9 mouse cellular contexts compared by ENCODE assay signal in genomic region chr11:105420671-105421450, GRCm38 (mm10). TPM values are rescaled to one million over a fixed set of nuclear protein-coding genes. Genes with fewer than 3 reads are reported as not detected.
DNase-seq lines count a peak whose midpoint lies in the region; ATAC-seq and TF ChIP-seq lines count a peak whose summit lies in the region.
"Had no signal": no experiment of that assay in that cellular context is flagged by ENCODE, and none has a peak within 500 bp of the region (broad histone marks: within the 10 kb centered on the region; RNA-seq: fewer than 3 reads in every experiment).

No protein-coding gene starts in this region.

- WGBS in heart, embryonic 11.5 days (ENCODE audit: insufficient replicate concordance), result 36% methylated on average over 7 of the region's 7 CpGs
- WGBS in heart, adult 2 months, result 26% methylated on average over 7 of the region's 7 CpGs
- WGBS in macrophage (ENCODE audit: missing documents), result 7% methylated on average over 7 of the region's 7 CpGs
- 72% methylated on average over 7 of the region's 7 CpGs for WGBS in forebrain, embryonic 14.5 days

- no peak overlapping the region for H3K9ac ChIP-seq in heart, embryonic 11.5 days (ENCODE audit: low read depth, low read length)
- no peak overlapping the region for H3K9ac ChIP-seq in heart, adult 2 months (ENCODE audit: low read depth, low read length)
- H3K9ac ChIP-seq in forebrain, embryonic 14.5 days (ENCODE audit: low read length), result no peak overlapping the region

- peak; percentile 96 for DNase-seq in heart, adult 11 months
- peak; percentile 29 to 31 for DNase-seq in heart, adult 2 months
- peak; percentile 63 to 85 for DNase-seq in layer of hippocampus, adult 2 months (ENCODE audit: low spot score in 2 of 2)
- no peak for DNase-seq in spleen, postnatal 4 days (ENCODE audit: low spot score in 2 of 2)
- no peak for DNase-seq in forebrain, embryonic 14.5 days (ENCODE audit: low spot score)
- DNase-seq in spleen, adult 12 weeks (ENCODE audit: low spot score), result no peak

- intact Hi-C loops in heart, adult 2 months (cut with DNase I), result loop anchor here (5.0 kb wide), 1 partner anchor 49 kb away; no protein-coding TSS in a partner anchor

- peaks cover 5% of the 10 kb centered on the region; the same call in 1 of the 2 replicates for H3K4me1 ChIP-seq in heart, embryonic 11.5 days (ENCODE audit: control insufficient read depth, insufficient read depth, low read length)
- H3K4me1 ChIP-seq in heart, adult 2 months (ENCODE audit: control insufficient read depth, insufficient read depth, low read length), result peaks cover 3% of the 10 kb centered on the region; the same call in 1 of the 2 replicates
- no peaks in the 10 kb centered on the region for H3K4me1 ChIP-seq in forebrain, embryonic 14.5 days (ENCODE audit: control insufficient read depth, insufficient read depth, low read length)

- H3K27me3 ChIP-seq in heart, embryonic 11.5 days (ENCODE audit: control insufficient read depth, insufficient read depth, low read length), result no peaks in the 10 kb centered on the region
- H3K27me3 ChIP-seq in heart, adult 2 months (ENCODE audit: control insufficient read depth, insufficient read depth, low read length), result no peaks in the 10 kb centered on the region
- H3K27me3 ChIP-seq in forebrain, embryonic 14.5 days (replicated peaks; ENCODE audit: control insufficient read depth, insufficient read depth, low read length), result no peaks in the 10 kb centered on the region

- no peak overlapping the region for H3K4me2 ChIP-seq in heart, embryonic 11.5 days
- H3K4me2 ChIP-seq in forebrain, embryonic 14.5 days (ENCODE audit: low read length), result no peak overlapping the region

- TF ChIP-seq CTCF in heart, adult 2 months (IDR thresholded peaks at IDR 0.05), result no peak
- no peak for TF ChIP-seq CTCF in layer of hippocampus, adult 2 months (conservative IDR thresholded peaks at IDR 0.05)

- no peak for TF ChIP-seq POLR2A in heart, adult 2 months (IDR thresholded peaks at IDR 0.05; ENCODE audit: insufficient read depth, low read depth, low read length)

- no peaks in the 10 kb centered on the region for H3K79me2 ChIP-seq in heart, adult 2 months (replicated peaks; ENCODE audit: control insufficient read depth, insufficient read depth, low read length)
- H3K79me2 ChIP-seq in macrophage (ENCODE audit: inconsistent target), result no peaks in the 10 kb centered on the region

- H3K4me3 ChIP-seq in heart, embryonic 11.5 days (ENCODE audit: low read depth, low read length), result no peak overlapping the region
- no peak overlapping the region for H3K4me3 ChIP-seq in heart, adult 2 months
- H3K4me3 ChIP-seq in layer of hippocampus, adult 2 months, result no peak overlapping the region
- H3K4me3 ChIP-seq in macrophage (ENCODE audit: inconsistent target), result peak overlapping the region; percentile 1; the same call in 1 of the 2 replicates
- no peak overlapping the region for H3K4me3 ChIP-seq in forebrain, embryonic 14.5 days (ENCODE audit: low read depth, low read length)
- H3K4me3 ChIP-seq: limb, embryonic 10.5 days had no signal

- no peak for TF ChIP-seq EP300 in heart, adult 2 months (IDR thresholded peaks at IDR 0.05; ENCODE audit: insufficient read depth, low read depth, low read length)

- H3K36me3 ChIP-seq in heart, embryonic 11.5 days (ENCODE audit: control insufficient read depth, insufficient read depth, low read length), result no peaks in the 10 kb centered on the region
- H3K36me3 ChIP-seq in heart, adult 2 months (ENCODE audit: control insufficient read depth, insufficient read depth, low read length), result no peaks in the 10 kb centered on the region
- no peaks in the 10 kb centered on the region for H3K36me3 ChIP-seq in macrophage (ENCODE audit: inconsistent target)
- no peaks in the 10 kb centered on the region for H3K36me3 ChIP-seq in forebrain, embryonic 14.5 days (ENCODE audit: control insufficient read depth, insufficient read depth, low read length)
- H3K36me3 ChIP-seq: limb, embryonic 10.5 days had no signal

- H3K27ac ChIP-seq in heart, embryonic 11.5 days (ENCODE audit: low read depth, low read length), result no peak overlapping the region
- no peak overlapping the region for H3K27ac ChIP-seq in heart, adult 2 months
- H3K27ac ChIP-seq in layer of hippocampus, adult 2 months, result peak overlapping the region; percentile 52; the same call in 1 of the 2 replicates
- H3K27ac ChIP-seq in macrophage, result peak overlapping the region; percentile 76
- no peak overlapping the region for H3K27ac ChIP-seq in forebrain, embryonic 14.5 days (ENCODE audit: low read depth, low read length)
- H3K27ac ChIP-seq: limb, embryonic 10.5 days had no signal

- ATAC-seq in heart, embryonic 11.5 days (replicated peaks; ENCODE audit: insufficient number of reproducible peaks, low FRiP score, low TSS enrichment), result no peak
- no peak for ATAC-seq in forebrain, embryonic 14.5 days

- no peaks in the 10 kb centered on the region for H3K9me3 ChIP-seq in heart, embryonic 11.5 days (replicated peaks; ENCODE audit: control insufficient read depth, low read length)
- no peaks in the 10 kb centered on the region for H3K9me3 ChIP-seq in forebrain, embryonic 14.5 days (replicated peaks; ENCODE audit: control insufficient read depth, low read length)
- H3K9me3 ChIP-seq: limb, embryonic 10.5 days had no signal

RNA-seq across cellular contexts. Expression of gene March10, which starts 35.7 kb away (rescaled TPM):
- 0.19 and 0.30 TPM in 2 replicates for polyA plus RNA-seq in heart, embryonic 11.5 days (2014; fragmentation: Nextera tagmentation; extraction: Ambion mirVana)
- not detected for total RNA-seq in heart, adult 2 months (2021)
- polyA plus RNA-seq in heart, adult 2 months (2012; rRNA removed), result 0.08 and 0.38 TPM in 2 replicates
- total RNA-seq in layer of hippocampus, adult 2 months (2021), result under 1 TPM; 0.79 to 0.87 TPM
- total RNA-seq in macrophage (2018; cell fraction: chromatin; rRNA removed), result under 1 TPM in 1 of 26 experiments, not detected in 25; 0.25 TPM
- not detected for total RNA-seq in macrophage (2018; cell fraction: cytosol; rRNA removed)
- total RNA-seq in macrophage (2018; cell fraction: nucleus; rRNA removed), result under 1 TPM in 1 of 26 experiments, not detected in 25; 0.32 TPM
- not detected in 3 replicates for polyA plus RNA-seq in macrophage (2018)
- 0.23 and 0.41 TPM in 2 replicates for polyA plus RNA-seq in forebrain, embryonic 14.5 days (2014; fragmentation: Nextera tagmentation; extraction: Ambion mirVana)
- polyA plus RNA-seq: limb, embryonic 10.5 days had no signal

Comparison
In these comparisons a context has a peak if more than half of its experiments do, and no peak if none do; other contexts are left out.
1. DNase-seq: peak in heart, adult 11 months (single experiment), heart, adult 2 months (2 of 2) and layer of hippocampus, adult 2 months (2 of 2); none in spleen, postnatal 4 days (0 of 2), forebrain, embryonic 14.5 days (single experiment) and spleen, adult 12 weeks (single experiment).
2. H3K27ac ChIP-seq: peak in layer of hippocampus, adult 2 months (single experiment) and macrophage (single experiment); none in heart, embryonic 11.5 days (single experiment), heart, adult 2 months (single experiment) and forebrain, embryonic 14.5 days (single experiment).